Mouse (Mus musculus): ENCODE data around the gene Med25. TPM values are rescaled to one million over a fixed set of nuclear protein-coding genes. Genes with fewer than 3 reads are reported as not detected.

Gene Med25
- polyA plus RNA-seq, 1 experiment from 2014 or later, result 72.5 TPM

GRCm38 (mm10) chr7:44896499-44896898 is 4.0 kb upstream of the Med25 start:
- Histone ChIP-seq H3K27ac (ENCODE audit: low read depth, low read length) (peak overlapping the region; percentile 76), H3K27me3 (replicated peaks; ENCODE audit: control insufficient read depth, insufficient read depth, low read length) (no peaks in the 10 kb centered on the region), H3K9me3 (ENCODE audit: control insufficient read depth, low read length) (no peaks in the 10 kb centered on the region), H3K4me2 (peak overlapping the region; percentile 86), H3K4me1 (replicated peaks; ENCODE audit: control insufficient read depth, insufficient read depth, low read length) (peaks cover 38% of the 10 kb centered on the region), H3K4me3 (ENCODE audit: low read depth, low read length) (peak overlapping the region; percentile 76), H3K9ac (ENCODE audit: low read depth, low read length) (peak overlapping the region; percentile 83), H3K36me3 (ENCODE audit: control insufficient read depth, insufficient read depth, low read length) (peaks cover 20% of the 10 kb centered on the region; the same call in 1 of the 2 replicates)
- no peak for DNase-seq (ENCODE audit: low spot score)
- no peak for ATAC-seq (replicated peaks; ENCODE audit: low FRiP score)
- WGBS, result 43% methylated on average over 10 of the region's 10 CpGs

GRCm38 (mm10) chr7:44895593-44896434 is 3.3 kb upstream of the Med25 start, which contains the start of gene Fuz:
Gene Fuz (plus strand): TSS chr7:44896079.
- H3K27me3 ChIP-seq (replicated peaks; ENCODE audit: control insufficient read depth, insufficient read depth, low read length), result no peaks in the 10 kb centered on the region
- H3K9me3 ChIP-seq (ENCODE audit: control insufficient read depth, low read length), result no peaks in the 10 kb centered on the region
- H3K4me3 ChIP-seq (ENCODE audit: low read depth, low read length), result peak within 1 kb of the TSS; percentile 76
- peak within 1 kb of the TSS; percentile 76 for H3K27ac ChIP-seq (ENCODE audit: low read depth, low read length)
- WGBS, result 2% methylated on average over 34 of the region's 34 CpGs
- DNase-seq (ENCODE audit: low spot score), result peak; percentile 84
- peak within 1 kb of the TSS; percentile 83 for H3K9ac ChIP-seq (ENCODE audit: low read depth, low read length)
- peak within 1 kb of the TSS; percentile 86 for H3K4me2 ChIP-seq
- peaks cover 18% of the 10 kb centered on the region; the same call in 1 of the 2 replicates for H3K36me3 ChIP-seq (ENCODE audit: control insufficient read depth, insufficient read depth, low read length)
- peak; percentile 46 for ATAC-seq (replicated peaks; ENCODE audit: low FRiP score)
- H3K4me1 ChIP-seq (replicated peaks; ENCODE audit: control insufficient read depth, insufficient read depth, low read length), result peaks cover 38% of the 10 kb centered on the region

- H3K4me2 ChIP-seq, result peak overlapping the region; percentile 86
- 81% methylated on average over 7 of the region's 7 CpGs for WGBS
- ATAC-seq (replicated peaks; ENCODE audit: low FRiP score) (no peak), DNase-seq (ENCODE audit: low spot score) (no peak)
- H3K9ac ChIP-seq (ENCODE audit: low read depth, low read length), result no peak overlapping the region
- H3K4me3 ChIP-seq (ENCODE audit: low read depth, low read length), result peak overlapping the region; percentile 76
- 0 out of 2 replicates have a peak overlapping the region, but pooled peaks have one; percentile 30 for H3K27ac ChIP-seq (ENCODE audit: low read depth, low read length)
- H3K4me1 ChIP-seq (replicated peaks; ENCODE audit: control insufficient read depth, insufficient read depth, low read length), result peaks cover 39% of the 10 kb centered on the region
- H3K36me3 ChIP-seq (ENCODE audit: control insufficient read depth, insufficient read depth, low read length), result peaks cover 12% of the 10 kb centered on the region; the same call in 1 of the 2 replicates
- H3K27me3 ChIP-seq (replicated peaks; ENCODE audit: control insufficient read depth, insufficient read depth, low read length), result no peaks in the 10 kb centered on the region
- no peaks in the 10 kb centered on the region for H3K9me3 ChIP-seq (ENCODE audit: control insufficient read depth, low read length)
These were observed 2.7 kb upstream of the Med25 start for GRCm38 (mm10) chr7:44895206-44895592.

- ATAC-seq (replicated peaks; ENCODE audit: low FRiP score) (no peak), DNase-seq (ENCODE audit: low spot score) (no peak)
- Histone ChIP-seq H3K36me3 (ENCODE audit: control insufficient read depth, insufficient read depth, low read length) (peaks cover 5% of the 10 kb centered on the region; the same call in 1 of the 2 replicates), H3K4me1 (replicated peaks; ENCODE audit: control insufficient read depth, insufficient read depth, low read length) (peaks cover 38% of the 10 kb centered on the region), H3K27ac (ENCODE audit: low read depth, low read length) (no peak overlapping the region), H3K4me2 (no peak overlapping the region), H3K27me3 (replicated peaks; ENCODE audit: control insufficient read depth, insufficient read depth, low read length) (no peaks in the 10 kb centered on the region), H3K9ac (ENCODE audit: low read depth, low read length) (no peak overlapping the region), H3K4me3 (ENCODE audit: low read depth, low read length) (no peak overlapping the region), H3K9me3 (ENCODE audit: control insufficient read depth, low read length) (no peaks in the 10 kb centered on the region)
- WGBS, result 77% methylated on average over 3 of the region's 3 CpGs
These were observed 1.7 kb upstream of the Med25 start for GRCm38 (mm10) chr7:44894175-44894574.

GRCm38 (mm10) chr7:44893197-44893596 is 685 bp upstream of the Med25 start:
- Histone ChIP-seq H3K9me3 (ENCODE audit: control insufficient read depth, low read length) (no peaks in the 10 kb centered on the region), H3K27ac (ENCODE audit: low read depth, low read length) (peak overlapping the region; percentile 30), H3K4me3 (ENCODE audit: low read depth, low read length) (peak overlapping the region; percentile 79; the same call in 1 of the 2 replicates), H3K9ac (ENCODE audit: low read depth, low read length) (0 out of 2 replicates have a peak overlapping the region, but pooled peaks have one; percentile 10), H3K4me1 (replicated peaks; ENCODE audit: control insufficient read depth, insufficient read depth, low read length) (peaks cover 35% of the 10 kb centered on the region), H3K4me2 (peak overlapping the region; percentile 95), H3K36me3 (ENCODE audit: control insufficient read depth, insufficient read depth, low read length) (no peaks in the 10 kb centered on the region; the same call in 1 of the 2 replicates), H3K27me3 (replicated peaks; ENCODE audit: control insufficient read depth, insufficient read depth, low read length) (no peaks in the 10 kb centered on the region)
- ATAC-seq (replicated peaks; ENCODE audit: low FRiP score) (no peak), DNase-seq (ENCODE audit: low spot score) (no peak)
- 33% methylated on average over 8 of the region's 8 CpGs for WGBS

- no peaks in the 10 kb centered on the region for H3K9me3 ChIP-seq (ENCODE audit: control insufficient read depth, low read length)
- peak overlapping the region; percentile 95 for H3K4me2 ChIP-seq
- WGBS, result 16% methylated on average over 6 of the region's 6 CpGs
- peak overlapping the region; percentile 92 for H3K9ac ChIP-seq (ENCODE audit: low read depth, low read length)
- H3K4me1 ChIP-seq (replicated peaks; ENCODE audit: control insufficient read depth, insufficient read depth, low read length), result peaks cover 25% of the 10 kb centered on the region
- H3K27me3 ChIP-seq (replicated peaks; ENCODE audit: control insufficient read depth, insufficient read depth, low read length), result no peaks in the 10 kb centered on the region
- DNase-seq (ENCODE audit: low spot score), result no peak
- peak overlapping the region; percentile 78 for H3K27ac ChIP-seq (ENCODE audit: low read depth, low read length)
- no peak for ATAC-seq (replicated peaks; ENCODE audit: low FRiP score)
- peaks cover 2% of the 10 kb centered on the region; the same call in 1 of the 2 replicates for H3K36me3 ChIP-seq (ENCODE audit: control insufficient read depth, insufficient read depth, low read length)
- peak overlapping the region; percentile 79 for H3K4me3 ChIP-seq (ENCODE audit: low read depth, low read length)
These were observed 901 bp downstream of the Med25 start for GRCm38 (mm10) chr7:44891611-44892010.

- Histone ChIP-seq H3K27ac (ENCODE audit: low read depth, low read length) (no peak overlapping the region), H3K4me2 (peak overlapping the region; percentile 95)
- WGBS, result 88% methylated on average over 4 of the region's 4 CpGs
These were observed 1.8 kb downstream of the Med25 start for GRCm38 (mm10) chr7:44890737-44891136.

GRCm38 (mm10) chr7:44890180-44890579 is 2.3 kb downstream of the Med25 start:
- no peaks in the 10 kb centered on the region for H3K9me3 ChIP-seq (ENCODE audit: control insufficient read depth, low read length)
- ATAC-seq (replicated peaks; ENCODE audit: low FRiP score) (no peak), DNase-seq (ENCODE audit: low spot score) (no peak)
- H3K27ac ChIP-seq (ENCODE audit: low read depth, low read length), result no peak overlapping the region
- peaks cover 20% of the 10 kb centered on the region for H3K4me1 ChIP-seq (replicated peaks; ENCODE audit: control insufficient read depth, insufficient read depth, low read length)
- H3K4me3 ChIP-seq (ENCODE audit: low read depth, low read length), result no peak overlapping the region
- H3K4me2 ChIP-seq, result peak overlapping the region; percentile 95
- H3K27me3 ChIP-seq (replicated peaks; ENCODE audit: control insufficient read depth, insufficient read depth, low read length), result no peaks in the 10 kb centered on the region
- H3K9ac ChIP-seq (ENCODE audit: low read depth, low read length), result 0 out of 2 replicates have a peak overlapping the region, but pooled peaks have one; percentile 10
- peaks cover 3% of the 10 kb centered on the region; the same call in 1 of the 2 replicates for H3K36me3 ChIP-seq (ENCODE audit: control insufficient read depth, insufficient read depth, low read length)
- 85% methylated on average over 6 of the region's 7 CpGs for WGBS

More at GRCm38 (mm10) chr7:44890737-44891136, 1.8 kb downstream of the Med25 start:
- ATAC-seq (replicated peaks; ENCODE audit: low FRiP score), result no peak
- Histone ChIP-seq H3K4me1 (replicated peaks; ENCODE audit: control insufficient read depth, insufficient read depth, low read length) (peaks cover 21% of the 10 kb centered on the region), H3K9me3 (ENCODE audit: control insufficient read depth, low read length) (no peaks in the 10 kb centered on the region), H3K4me3 (ENCODE audit: low read depth, low read length) (peak overlapping the region; percentile 79), H3K36me3 (ENCODE audit: control insufficient read depth, insufficient read depth, low read length) (peaks cover 3% of the 10 kb centered on the region; the same call in 1 of the 2 replicates), H3K27me3 (replicated peaks; ENCODE audit: control insufficient read depth, insufficient read depth, low read length) (no peaks in the 10 kb centered on the region), H3K9ac (ENCODE audit: low read depth, low read length) (peak overlapping the region; percentile 92; the same call in 1 of the 2 replicates)
- DNase-seq (ENCODE audit: low spot score), result no peak
